Mouse (Mus musculus) ES-Bruce4 (cell line): ENCODE results near the gene Clcf1.

Experiments used
- CTCF ChIP-seq: IDR thresholded peaks from one replicate; pipeline ENCODE4 v1.8.1; 2011; ENCODE audit warnings: low read depth, low read length
- EP300 ChIP-seq: IDR thresholded peaks from 2 replicates; pipeline ENCODE4 v1.6.1; 2011; ENCODE audit warnings: low read depth, low read length; ENCODE audit not compliant: insufficient read depth

DNA sequence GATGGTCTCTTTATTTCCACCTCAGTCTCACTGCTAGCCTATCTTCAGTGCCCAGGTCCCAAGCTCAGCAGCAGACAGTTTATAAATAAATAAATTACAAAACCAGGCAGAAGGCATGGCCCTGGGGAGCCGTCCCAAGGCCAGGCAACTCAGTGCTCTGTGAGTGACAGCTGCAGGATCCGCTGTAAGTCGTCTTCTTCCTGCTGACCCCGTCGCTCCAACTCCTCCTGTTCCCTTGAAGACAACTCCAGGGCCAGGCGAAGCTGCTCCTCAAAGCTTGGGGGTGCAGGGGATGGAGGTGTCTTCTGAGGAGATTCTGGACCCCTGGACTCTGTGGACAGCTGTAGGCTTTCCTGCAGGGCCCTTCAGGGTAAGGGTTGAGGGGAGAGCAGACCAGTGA lies 56.1 kb downstream of the Clcf1 start:
- TF ChIP-seq EP300: no peak
- no peak for TF ChIP-seq CTCF
